ENCODE assay signal across 14 mouse cellular contexts in the genomic region with DNA sequence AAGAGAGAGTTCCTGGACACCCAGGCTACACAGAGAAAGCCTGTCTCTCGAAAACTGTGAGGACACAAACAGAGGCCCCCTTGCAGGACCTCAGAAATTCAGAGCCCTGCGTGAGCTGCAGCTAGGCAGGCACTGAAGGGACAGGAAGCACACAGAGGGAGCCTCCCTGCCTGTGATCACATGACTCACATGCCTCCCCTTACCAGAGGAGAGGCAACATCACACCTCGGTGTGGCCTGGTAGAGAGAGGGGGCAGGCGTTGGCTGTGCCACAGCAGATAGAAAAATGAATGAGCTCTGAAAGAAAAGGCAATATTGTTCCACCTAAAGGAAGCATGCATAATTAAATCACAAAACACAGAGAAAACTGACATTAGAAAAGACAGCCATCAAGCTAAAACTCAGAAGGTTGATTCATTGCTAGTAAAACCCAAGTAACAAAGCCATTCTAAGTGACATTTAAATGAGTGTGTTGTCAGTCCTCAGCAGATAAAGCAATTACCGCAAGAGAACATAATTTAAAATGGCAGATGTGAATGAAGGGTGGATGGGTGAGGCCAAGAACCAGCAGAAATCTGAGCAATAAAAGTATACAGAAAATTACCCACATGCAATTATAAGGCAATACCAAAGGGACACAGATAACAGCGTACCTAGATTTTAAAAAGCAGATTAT.
DNase-seq lines count a peak whose midpoint lies in the region; ATAC-seq and TF ChIP-seq lines count a peak whose summit lies in the region.
"Had no signal": no experiment of that assay in that cellular context is flagged by ENCODE, and none has a peak within 500 bp of the region (broad histone marks: within the 10 kb centered on the region; RNA-seq: fewer than 3 reads in every experiment).

No protein-coding gene starts in this region.

- DNase-seq in hindbrain, embryonic 10.5 days (ENCODE audit: low spot score): peak; percentile 23
- no peak for DNase-seq in G1E (ENCODE audit: low spot score)
- no peak for DNase-seq in embryonic facial prominence, embryonic 11.5 days (ENCODE audit: low spot score)
- DNase-seq in limb, embryonic 10.5 days (ENCODE audit: low spot score): no peak
- no peak for DNase-seq in left cerebral cortex, adult 18-20 months (ENCODE audit: low spot score in 2 of 2)
- no peak for DNase-seq in kidney, postnatal 14 days
- DNase-seq in layer of hippocampus, adult 9-11 months: no peak
- DNase-seq: gastrocnemius, postnatal 25 days; kidney, adult 18-20 months; right cerebral cortex, adult 18-20 months had no signal

- H3K27ac ChIP-seq in hindbrain, embryonic 10.5 days: peak overlapping the region; percentile 19
- no peak overlapping the region for H3K27ac ChIP-seq in hindbrain, embryonic 16.5 days (ENCODE audit: low read depth, low read length)
- no peak overlapping the region for H3K27ac ChIP-seq in embryonic facial prominence, embryonic 11.5 days (replicated peaks; ENCODE audit: low read depth, low read length)
- H3K27ac ChIP-seq in limb, embryonic 10.5 days: peak overlapping the region; percentile 67
- H3K27ac ChIP-seq: liver, embryonic 12.5 days; stomach, embryonic 15.5 days had no signal

- no peak overlapping the region for H3K9ac ChIP-seq in hindbrain, embryonic 16.5 days (ENCODE audit: low read depth, low read length)
- H3K9ac ChIP-seq in embryonic facial prominence, embryonic 11.5 days (replicated peaks; ENCODE audit: low read length): no peak overlapping the region; the same call in 1 of the 2 replicates
- H3K9ac ChIP-seq: liver, embryonic 12.5 days; stomach, embryonic 15.5 days had no signal

- WGBS in hindbrain, embryonic 10.5 days: 40% methylated on average over 6 of the region's 6 CpGs
- WGBS in hindbrain, embryonic 16.5 days: 30% methylated on average over 6 of the region's 6 CpGs
- WGBS in embryonic facial prominence, embryonic 11.5 days: 41% methylated on average over 6 of the region's 6 CpGs
- 44% methylated on average over 6 of the region's 6 CpGs for WGBS in limb, embryonic 10.5 days

- no peaks in the 10 kb centered on the region for H3K27me3 ChIP-seq in hindbrain, embryonic 10.5 days (ENCODE audit: insufficient read depth, poor library complexity, severe bottlenecking)
- no peaks in the 10 kb centered on the region for H3K27me3 ChIP-seq in hindbrain, embryonic 16.5 days (replicated peaks; ENCODE audit: control insufficient read depth, insufficient read depth, low read length)
- H3K27me3 ChIP-seq in G1E (ENCODE audit: insufficient read depth, low read length): no peaks in the 10 kb centered on the region
- no peaks in the 10 kb centered on the region for H3K27me3 ChIP-seq in embryonic facial prominence, embryonic 11.5 days (ENCODE audit: control insufficient read depth, insufficient read depth, low read length)
- H3K27me3 ChIP-seq in limb, embryonic 10.5 days (ENCODE audit: low read depth, poor library complexity, severe bottlenecking): no peaks in the 10 kb centered on the region
- H3K27me3 ChIP-seq: CH12.LX; liver, embryonic 12.5 days; stomach, embryonic 15.5 days had no signal

- H3K9me3 ChIP-seq in hindbrain, embryonic 10.5 days: no peaks in the 10 kb centered on the region
- H3K9me3 ChIP-seq in hindbrain, embryonic 16.5 days (ENCODE audit: control insufficient read depth, low read length): no peaks in the 10 kb centered on the region
- H3K9me3 ChIP-seq in G1E (replicated peaks): no peaks in the 10 kb centered on the region
- H3K9me3 ChIP-seq in embryonic facial prominence, embryonic 11.5 days (replicated peaks; ENCODE audit: control insufficient read depth, low read length): no peaks in the 10 kb centered on the region
- no peaks in the 10 kb centered on the region for H3K9me3 ChIP-seq in limb, embryonic 10.5 days (replicated peaks)
- H3K9me3 ChIP-seq: liver, embryonic 12.5 days; stomach, embryonic 15.5 days had no signal

- H3K36me3 ChIP-seq in hindbrain, embryonic 10.5 days: no peaks in the 10 kb centered on the region
- H3K36me3 ChIP-seq in hindbrain, embryonic 16.5 days (ENCODE audit: control insufficient read depth, insufficient read depth, low read length): no peaks in the 10 kb centered on the region
- peaks cover 60% of the 10 kb centered on the region for H3K36me3 ChIP-seq in G1E (replicated peaks)
- H3K36me3 ChIP-seq in embryonic facial prominence, embryonic 11.5 days (replicated peaks; ENCODE audit: control insufficient read depth, insufficient read depth, low read depth, low read length): no peaks in the 10 kb centered on the region
- no peaks in the 10 kb centered on the region for H3K36me3 ChIP-seq in limb, embryonic 10.5 days
- H3K36me3 ChIP-seq: liver, embryonic 12.5 days; stomach, embryonic 15.5 days had no signal

- H3K4me2 ChIP-seq in hindbrain, embryonic 16.5 days (ENCODE audit: low read length): no peak overlapping the region
- no peak overlapping the region for H3K4me2 ChIP-seq in embryonic facial prominence, embryonic 11.5 days (ENCODE audit: low read depth, low read length)
- H3K4me2 ChIP-seq: liver, embryonic 12.5 days; stomach, embryonic 15.5 days had no signal

- no peak for TF ChIP-seq CTCF in G1E (IDR thresholded peaks at IDR 0.05; ENCODE audit: low read depth, low read length)

- no peak overlapping the region for H3K4me3 ChIP-seq in hindbrain, embryonic 10.5 days
- no peak overlapping the region for H3K4me3 ChIP-seq in hindbrain, embryonic 16.5 days (ENCODE audit: low read length)
- H3K4me3 ChIP-seq in G1E (ENCODE audit: low read depth, low read length): no peak overlapping the region
- H3K4me3 ChIP-seq in embryonic facial prominence, embryonic 11.5 days (ENCODE audit: low read depth, low read length): no peak overlapping the region
- H3K4me3 ChIP-seq in limb, embryonic 10.5 days: no peak overlapping the region
- H3K4me3 ChIP-seq: liver, embryonic 12.5 days; stomach, embryonic 15.5 days had no signal

- no peak for ATAC-seq in hindbrain, embryonic 16.5 days
- peak; percentile 54; the same call in 1 of the 2 replicates for ATAC-seq in G1E (ENCODE audit: extremely low read depth, insufficient number of reproducible peaks, low FRiP score, poor library complexity, severe bottlenecking)
- peak; percentile 75; the same call in 1 of the 2 replicates for ATAC-seq in embryonic facial prominence, embryonic 11.5 days (replicated peaks; ENCODE audit: insufficient number of reproducible peaks, low FRiP score, low TSS enrichment, low read depth)
- ATAC-seq: liver, embryonic 12.5 days had no signal

- peaks cover 11% of the 10 kb centered on the region for H3K4me1 ChIP-seq in hindbrain, embryonic 10.5 days (replicated peaks)
- H3K4me1 ChIP-seq in hindbrain, embryonic 16.5 days (ENCODE audit: control insufficient read depth, insufficient read depth, low read depth, low read length): no peaks in the 10 kb centered on the region; the same call in 1 of the 2 replicates
- H3K4me1 ChIP-seq in G1E (ENCODE audit: insufficient read depth, low read depth, low read length): no peaks in the 10 kb centered on the region
- no peaks in the 10 kb centered on the region; the same call in 1 of the 2 replicates for H3K4me1 ChIP-seq in embryonic facial prominence, embryonic 11.5 days (ENCODE audit: control insufficient read depth, insufficient read depth, low read length)
- H3K4me1 ChIP-seq in limb, embryonic 10.5 days: peaks cover 6% of the 10 kb centered on the region
- H3K4me1 ChIP-seq: liver, embryonic 12.5 days; stomach, embryonic 15.5 days had no signal

Comparison
In these comparisons a context has a peak if more than half of its experiments do, and no peak if none do; other contexts are left out.
1. H3K27ac ChIP-seq: peak in hindbrain, embryonic 10.5 days (single experiment) and limb, embryonic 10.5 days (single experiment); none in hindbrain, embryonic 16.5 days (single experiment) and embryonic facial prominence, embryonic 11.5 days (single experiment).